Mouse (Mus musculus): ENCODE measurements around the gene Sostdc1.
A peak's percentile ranks its signal among the peaks of the same experiment; 100 is the strongest.

Sostdc1 gene

GRCm38 (mm10) chr12:36313916-36314315 is at the start of gene Sostdc1:
Sostdc1 (plus strand) TSS chr12:36314139.
- DNase-seq (ENCODE audit: low spot score in 2 of 2): no peak

- no peak for DNase-seq (ENCODE audit: low spot score in 2 of 2)
Observed at GRCm38 (mm10) chr12:36267670-36268246, 46.2 kb upstream of the Sostdc1 start.

DNA sequence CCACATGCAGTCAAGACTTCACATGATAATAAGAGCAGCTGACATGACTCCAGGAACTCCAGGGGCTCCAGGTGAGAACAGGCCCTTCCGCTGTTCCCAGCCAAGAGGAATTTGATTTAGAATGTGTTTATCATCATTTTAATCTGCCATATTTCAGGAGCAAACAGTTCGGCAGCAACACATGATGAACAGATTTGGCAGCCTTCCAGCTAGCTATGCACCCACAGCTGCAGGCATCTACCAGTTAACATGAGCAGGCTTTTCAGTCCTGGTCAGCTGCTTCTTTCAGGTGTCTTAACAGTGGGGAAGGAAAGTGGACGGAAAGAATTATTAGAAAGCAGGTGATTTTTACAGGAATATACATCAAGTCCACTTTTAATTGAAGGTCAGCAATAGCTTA is 39.1 kb upstream of the Sostdc1 start:
- DNase-seq (ENCODE audit: low spot score in 2 of 2): no peak

- DNase-seq (ENCODE audit: low spot score in 2 of 2): no peak
Observed at GRCm38 (mm10) chr12:36289634-36290033, 24.3 kb upstream of the Sostdc1 start.

GRCm38 (mm10) chr12:36290465-36290864 is 23.5 kb upstream of the Sostdc1 start:
- DNase-seq (ENCODE audit: low spot score in 2 of 2): no peak

GRCm38 (mm10) chr12:36291346-36291745 is 22.6 kb upstream of the Sostdc1 start:
- no peak for DNase-seq (ENCODE audit: low spot score in 2 of 2)

GRCm38 (mm10) chr12:36302326-36302725 is 11.6 kb upstream of the Sostdc1 start:
- DNase-seq (ENCODE audit: low spot score in 2 of 2): no peak

- DNase-seq (ENCODE audit: low spot score in 2 of 2): no peak
Observed at GRCm38 (mm10) chr12:36302905-36303642, 10.9 kb upstream of the Sostdc1 start.

DNA sequence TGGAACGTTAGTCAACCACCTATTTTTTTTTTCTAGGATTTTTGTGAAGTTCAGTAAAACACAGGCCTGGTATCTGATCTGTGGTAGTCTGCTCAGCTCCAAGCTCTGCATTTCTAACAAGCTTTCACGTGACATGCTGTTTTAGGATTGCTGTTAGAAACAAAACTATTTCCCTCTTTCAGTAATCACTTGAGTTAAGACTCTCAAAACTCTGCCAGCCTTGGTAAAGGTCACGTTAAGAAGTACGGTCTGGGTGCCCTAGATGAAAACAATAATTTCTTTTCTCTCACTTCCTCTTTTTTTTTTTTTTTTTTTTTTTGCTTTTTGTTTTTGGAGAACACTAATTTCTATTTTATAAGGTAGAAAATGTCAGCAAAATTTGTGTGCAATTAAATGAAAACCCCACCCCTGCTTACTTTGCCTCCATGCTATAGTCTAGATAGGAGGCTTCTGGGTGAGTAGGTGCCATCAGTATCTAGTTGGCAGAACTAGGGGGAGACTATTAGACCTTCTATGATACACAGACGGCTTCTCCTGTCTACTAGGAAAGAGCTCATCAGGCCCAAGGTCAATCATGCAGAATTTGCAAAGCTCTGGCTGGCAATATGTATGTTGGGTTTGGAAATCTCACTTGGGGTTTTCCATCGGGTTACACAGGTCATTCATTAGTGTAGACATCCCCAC is 5.1 kb upstream of the Sostdc1 start:
- DNase-seq (ENCODE audit: low spot score in 2 of 2): no peak

GRCm38 (mm10) chr12:36313015-36313414 is 924 bp upstream of the Sostdc1 start:
- no peak for DNase-seq (ENCODE audit: low spot score in 2 of 2)

GRCm38 (mm10) chr12:36314446-36314845 is 507 bp downstream of the Sostdc1 start:
- DNase-seq (ENCODE audit: low spot score in 2 of 2): no peak

- no peak for DNase-seq (ENCODE audit: low spot score in 2 of 2)
Observed at GRCm38 (mm10) chr12:36315527-36315926, 1.6 kb downstream of the Sostdc1 start.

- no peak for DNase-seq (ENCODE audit: low spot score in 2 of 2)
Observed at GRCm38 (mm10) chr12:36316056-36316455, 2.1 kb downstream of the Sostdc1 start.

GRCm38 (mm10) chr12:36317036-36317819 is 3.3 kb downstream of the Sostdc1 start:
- DNase-seq (ENCODE audit: low spot score in 2 of 2): peak in 1 of 2 experiments; percentile 21

DNA sequence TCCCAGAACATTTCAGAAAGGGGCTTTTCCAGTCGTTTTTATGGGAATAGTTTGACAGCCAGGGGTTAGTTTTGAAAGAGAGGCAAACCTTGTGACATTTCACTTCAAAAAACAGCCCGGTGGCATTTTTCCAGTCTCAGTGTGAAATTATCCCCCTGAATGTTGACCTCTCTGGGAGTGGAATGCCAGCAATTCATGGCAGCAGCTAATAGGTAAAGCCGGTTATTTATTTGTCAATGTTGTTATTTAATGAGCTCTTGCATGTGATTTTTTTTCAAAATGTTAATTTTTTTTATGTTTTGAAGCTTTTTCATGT is 3.8 kb downstream of the Sostdc1 start:
- DNase-seq (ENCODE audit: low spot score in 2 of 2): no peak

- no peak for DNase-seq (ENCODE audit: low spot score in 2 of 2)
Observed at GRCm38 (mm10) chr12:36326101-36326521, 12.2 kb downstream of the Sostdc1 start.

DNA sequence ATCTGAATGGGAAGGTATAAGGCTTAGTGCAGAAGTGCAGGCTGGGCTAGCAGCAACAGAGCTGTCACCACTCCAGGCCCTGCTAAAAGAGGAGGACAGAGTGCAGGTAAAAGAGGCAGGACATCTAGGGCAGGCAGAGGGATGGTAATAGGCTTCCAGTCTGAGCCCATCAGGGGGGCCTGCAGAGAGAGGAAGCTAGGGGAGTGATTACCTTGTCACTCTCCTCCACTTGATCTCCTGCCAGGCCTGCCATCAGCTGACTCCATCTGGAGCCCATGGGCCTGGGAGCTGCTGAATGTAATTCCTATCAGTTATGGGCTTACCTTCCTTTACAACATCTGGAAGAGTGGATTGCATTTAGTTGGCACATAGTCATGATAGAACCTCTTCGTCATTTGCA is 18.7 kb downstream of the Sostdc1 start:
- no peak for DNase-seq (ENCODE audit: low spot score in 2 of 2)

DNA sequence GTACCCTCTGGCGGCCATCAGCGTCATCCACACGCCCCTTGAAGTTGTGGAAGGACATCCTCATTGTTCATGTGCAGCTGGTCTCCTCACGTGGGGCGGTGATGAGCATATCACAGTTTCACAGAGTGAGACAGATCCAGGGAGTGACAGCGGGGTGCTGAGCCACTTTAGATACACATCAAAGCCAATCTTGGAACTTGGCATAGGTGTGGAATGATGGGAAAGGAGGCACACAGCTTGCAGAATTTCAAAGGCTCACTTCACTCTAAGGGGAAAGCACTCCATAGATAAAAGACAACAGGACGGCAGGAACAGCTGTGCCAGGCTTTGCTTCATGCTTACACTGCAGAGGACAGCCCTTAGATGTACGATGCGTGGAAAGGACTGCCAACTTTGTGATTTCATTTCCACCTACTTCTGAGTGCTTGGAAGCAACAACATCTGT is 19.9 kb downstream of the Sostdc1 start:
- DNase-seq (ENCODE audit: low spot score in 2 of 2): no peak

- no peak for DNase-seq (ENCODE audit: low spot score in 2 of 2)
Observed at GRCm38 (mm10) chr12:36344131-36344530, 30.2 kb downstream of the Sostdc1 start.

DNA sequence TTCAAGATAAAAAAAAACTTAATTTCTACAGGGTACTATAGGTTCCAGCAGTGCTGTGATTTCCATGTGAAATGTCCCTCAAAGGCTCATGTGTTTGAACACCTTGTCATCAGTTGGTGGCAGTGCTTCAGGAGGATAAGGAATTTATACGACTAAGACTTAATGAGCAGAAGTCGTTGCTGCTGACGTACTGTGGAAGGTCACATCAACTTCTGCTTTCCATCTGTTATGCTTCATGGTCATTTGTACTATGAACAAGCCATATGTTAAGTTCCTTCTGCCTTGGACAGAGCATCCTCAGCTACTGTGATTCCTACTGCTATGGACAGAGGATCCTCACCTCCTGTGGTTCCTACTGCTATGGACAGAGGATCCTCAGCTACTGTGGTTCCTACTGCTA is 46.1 kb downstream of the Sostdc1 start:
- no peak for DNase-seq (ENCODE audit: low spot score in 2 of 2)

- DNase-seq (ENCODE audit: low spot score in 2 of 2): no peak
Observed at GRCm38 (mm10) chr12:36360693-36361092, 46.8 kb downstream of the Sostdc1 start.

- no peak for DNase-seq (ENCODE audit: low spot score in 2 of 2)
Observed at GRCm38 (mm10) chr12:36364013-36364412, 50.1 kb downstream of the Sostdc1 start.

Data from urinary bladder, adult 18-20 months (tissue).